Mouse (Mus musculus) liver, embryonic 14.5 days (tissue): ENCODE results near the gene Cldn10.

Source experiments
- CTCF ChIP-seq: IDR thresholded peaks from 2 replicates; pipeline ENCODE4 v1.5.1; 2016; ENCODE audit warnings: antibody characterized with exemption, low read depth, control low read depth
- EP300 ChIP-seq: IDR thresholded peaks from 2 replicates; pipeline ENCODE4 v1.6.1; 2016; ENCODE audit warnings: antibody characterized with exemption, low read depth

DNA sequence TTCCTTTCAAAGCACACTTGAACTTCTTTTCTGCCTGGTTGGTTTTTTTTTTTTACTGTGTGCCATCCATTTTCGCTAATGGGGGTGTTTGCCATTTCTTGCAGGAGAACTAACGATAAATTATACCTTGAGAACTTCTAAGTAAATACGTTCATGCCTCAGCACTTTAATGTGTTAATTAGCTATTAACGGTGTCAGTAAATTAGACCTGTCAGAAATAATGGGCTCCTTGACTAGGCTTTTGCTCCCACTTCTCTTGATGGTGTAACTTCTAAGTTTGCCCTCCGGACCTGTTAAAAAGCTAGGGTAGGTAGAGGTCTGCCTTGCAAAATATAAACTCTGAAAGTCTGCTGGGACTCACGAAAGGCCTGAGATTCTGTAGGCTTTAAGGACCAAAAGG lies 70.6 kb downstream of the Cldn10 start:
- TF ChIP-seq CTCF, result no peak
- no peak for TF ChIP-seq EP300
